ENCODE assay signal across 7 mouse cellular contexts in genomic region chr2:30885453-30886163, GRCm38 (mm10). TPM values are rescaled to one million over a fixed set of nuclear protein-coding genes. Genes with fewer than 3 reads are reported as not detected.
DNase-seq lines count a peak whose midpoint lies in the region; TF ChIP-seq lines count a peak whose summit lies in the region.

No protein-coding gene starts in this region.

- no peak overlapping the region for H3K27ac ChIP-seq in bone marrow macrophage, adult 2 months (ENCODE audit: insufficient read depth, low read depth, low read length)

- no peaks in the 10 kb centered on the region for H3K4me1 ChIP-seq in bone marrow macrophage, adult 2 months (ENCODE audit: control insufficient read depth, insufficient read depth, low read length)

- H3K36me3 ChIP-seq in myocyte (ENCODE audit: control insufficient read depth, insufficient read depth), result no peaks in the 10 kb centered on the region

- no peak for TF ChIP-seq POLR2A in bone marrow macrophage, adult 2 months (IDR thresholded peaks at IDR 0.05; ENCODE audit: borderline replicate concordance, low read depth, low read length)
- TF ChIP-seq POLR2A in myocyte (IDR thresholded peaks at IDR 0.05; ENCODE audit: insufficient read length, low read depth), result no peak

- H3K4me3 ChIP-seq in bone marrow macrophage, adult 2 months (ENCODE audit: insufficient read depth, low read length), result no peak overlapping the region
- no peak overlapping the region for H3K4me3 ChIP-seq in myocyte

- no peak overlapping the region for H3ac ChIP-seq in myocyte (ENCODE audit: control insufficient read depth, insufficient read length)

- H3K27me3 ChIP-seq in myocyte (ENCODE audit: control insufficient read depth, insufficient read depth, insufficient read length), result no peaks in the 10 kb centered on the region

- peak; percentile 19; the same call in 1 of the 2 replicates for TF ChIP-seq CTCF in bone marrow macrophage, adult 2 months (IDR thresholded peaks at IDR 0.05; ENCODE audit: low read depth, low read length)

- no peaks in the 10 kb centered on the region for H3K79me2 ChIP-seq in myocyte (ENCODE audit: control insufficient read depth, insufficient read depth)

- H3K4me2 ChIP-seq in myocyte (ENCODE audit: low read depth), result peak overlapping the region; percentile 64

- peak; percentile 21 for DNase-seq in MN1 (ENCODE audit: low spot score)
- DNase-seq in fibroblast of lung, adult 2 months (ENCODE audit: low read depth), result peak; percentile 61
- DNase-seq in layer of hippocampus, adult 8-10 months (ENCODE audit: low spot score in 2 of 2), result peak; percentile 61 to 78
- no peak for DNase-seq in thymus, postnatal 25 days
- no peak for DNase-seq in B cell, adult 2 months

TF ChIP-seq in myocyte, 11 proteins besides CTCF, POLR2A, EP300 and RAD21:
- TF ChIP-seq E2F4 (IDR thresholded peaks at IDR 0.05; ENCODE audit: insufficient read depth), result no peak
- peak in 1 of 3 experiments; percentile 38 for TF ChIP-seq MYOD1 (IDR thresholded peaks at IDR 0.05; ENCODE audit: control insufficient read depth in 1 of 3, insufficient read length in 2 of 3, low read depth in 2 of 3)

RNA-seq across cellular contexts. Expression of gene Ptges, which starts 44.1 kb away (rescaled TPM):
- polyA plus RNA-seq in bone marrow macrophage, adult 2 months (2012; ENCODE audit: insufficient read depth, insufficient read length, missing spikeins), result 0.80 and 2.7 TPM in 2 replicates
- total RNA-seq in layer of hippocampus, adult 8-10 months (2022), result 1 to 10 TPM; 3.4 to 5.4 (median 5.2) TPM
- polyA plus RNA-seq in myocyte (2012; fragmentation: generic; extraction: Trizol), result 0.56 TPM

RNA-seq across cellular contexts. Expression of gene Prrx2, which starts 50.8 kb away (rescaled TPM):
- 0.63 TPM in 1 of 2 replicates, not detected in the other for polyA plus RNA-seq in bone marrow macrophage, adult 2 months (2012; ENCODE audit: insufficient read depth, insufficient read length, missing spikeins)
- 1 to 10 TPM in 3 of 4 experiments, under 1 TPM in 1; 0.94 to 3.9 (median 1.9) TPM for total RNA-seq in layer of hippocampus, adult 8-10 months (2022)
- polyA plus RNA-seq in myocyte (2012; fragmentation: generic; extraction: Trizol), result 21.8 TPM

RNA-seq across cellular contexts. Expression of gene Asb6, which starts 55.5 kb away (rescaled TPM):
- polyA plus RNA-seq in bone marrow macrophage, adult 2 months (2012; ENCODE audit: insufficient read depth, insufficient read length, missing spikeins), result 19.2 and 19.6 TPM in 2 replicates
- 10 to 100 TPM; 35.2 to 39.2 (median 37.5) TPM for total RNA-seq in layer of hippocampus, adult 8-10 months (2022)
- polyA plus RNA-seq in myocyte (2012; fragmentation: generic; extraction: Trizol), result 44.9 TPM

Comparison
In these comparisons a context has a peak if more than half of its experiments do, and no peak if none do; other contexts are left out.
1. DNase-seq: peak in MN1 (single experiment), fibroblast of lung, adult 2 months (single experiment) and layer of hippocampus, adult 8-10 months (2 of 2); none in thymus, postnatal 25 days (single experiment) and B cell, adult 2 months (0 of 2).
2. RNA of gene Prrx2, which starts 50.8 kb away (polyA plus RNA-seq): 21.8 TPM in myocyte (single experiment); 0.63 TPM in bone marrow macrophage, adult 2 months; every median in the first group is over 10 times any median in the second.